Mouse (Mus musculus): Measurements from ENCODE around the gene Mllt11.

DNA sequence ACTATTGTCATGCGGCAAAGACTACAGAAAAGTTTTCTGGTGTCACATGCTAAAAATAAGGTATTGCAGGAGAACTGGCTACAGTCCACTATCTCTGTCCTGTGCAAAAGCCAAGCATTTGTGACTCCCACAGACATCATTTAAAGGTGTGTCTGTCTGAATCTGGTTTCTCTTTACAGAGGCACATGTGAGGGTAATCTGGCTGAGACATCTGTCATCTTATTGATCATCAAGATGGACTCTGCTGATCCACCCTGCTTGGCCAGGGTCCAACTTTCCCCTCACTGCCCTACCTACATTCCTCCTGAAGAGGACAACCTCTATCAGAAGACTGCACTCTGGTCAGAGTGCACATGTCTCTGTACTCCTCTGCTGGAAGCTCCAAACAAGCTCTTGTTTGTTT, 45.2 kb upstream of the Mllt11 start:
- TF ChIP-seq CTCF (IDR thresholded peaks at IDR 0.05; ENCODE audit: extremely low read depth, insufficient read depth, low read length) (no peak), POLR2A (IDR thresholded peaks at IDR 0.05; ENCODE audit: extremely low read depth, insufficient read depth, low read length) (no peak)
